Mouse (Mus musculus) embryonic facial prominence, embryonic 13.5 days (tissue): ENCODE results near the gene Hist1h3f. TPM values are rescaled to one million over a fixed set of nuclear protein-coding genes. Genes with fewer than 3 reads are reported as not detected.
"Not testable (repeated sequence)": the region's sequence is repeated elsewhere in the genome, so short reads cannot be mapped to it uniquely, and the experiment has no call there.

Experiments
- ATAC-seq: fragments of 200-750 bp; cut with Nextera tagmentation; 2 replicates; pipeline ENCODE4 v1.8.0; 2017; ENCODE audit warnings: low read depth; ENCODE audit not compliant: insufficient number of reproducible peaks, insufficient read depth, low FRiP score, low TSS enrichment
- H3K27ac ChIP-seq: fragments of 300-500 bp; sonication (generic); 2 replicates; pipeline ENCODE4 v1.5.1; 2015; ENCODE audit warnings: moderate library complexity, mild to moderate bottlenecking, inconsistent platforms
- H3K27me3 ChIP-seq: fragments of 300-500 bp; sonication (generic); 2 replicates; pipeline ENCODE4 v1.6.1; 2015; ENCODE audit warnings: mild to moderate bottlenecking, inconsistent platforms
- H3K36me3 ChIP-seq: fragments of 300-500 bp; sonication (generic); 2 replicates; pipeline ENCODE4 v1.6.1; 2015; ENCODE audit warnings: mild to moderate bottlenecking, inconsistent platforms
- H3K4me1 ChIP-seq: fragments of 300-500 bp; sonication (generic); 2 replicates; pipeline ENCODE4 v1.6.1; 2015; ENCODE audit warnings: inconsistent platforms
- H3K4me2 ChIP-seq: fragments of 300-500 bp; sonication (generic); 2 replicates; pipeline ENCODE4 v1.6.1; 2015; ENCODE audit warnings: moderate library complexity, mild to moderate bottlenecking, inconsistent platforms
- H3K4me3 ChIP-seq: fragments of 300-500 bp; sonication (generic); 2 replicates; pipeline ENCODE4 v1.5.1; 2015; ENCODE audit warnings: mild to moderate bottlenecking, inconsistent platforms
- H3K9ac ChIP-seq: fragments of 300-500 bp; sonication (generic); 2 replicates; pipeline ENCODE4 v1.6.1; 2015; ENCODE audit warnings: mild to moderate bottlenecking, inconsistent platforms
- H3K9me3 ChIP-seq: fragments of 300-500 bp; sonication (generic); 2 replicates; pipeline ENCODE4 v1.6.1; 2016; ENCODE audit warnings: inconsistent platforms
- WGBS: fragments of 180-500 bp; shearing (Covaris S2); methylation state at CpG from one replicate; pipeline ENCODE4 v1.1.7; 2015; ENCODE audit warnings: mixed read lengths; 5-methylcytosine and 5-hydroxymethylcytosine counted together
- polyA plus RNA-seq: library from polyadenylated mRNA; unstranded; fragments of >200 nt; fragmentation: Nextera tagmentation; extraction: Ambion mirVana; gene quantifications from 2 replicates; pipeline ENCODE4 v1.2.1, GENCODE M21; 2015

Hist1h3f gene
- polyA plus RNA-seq, 1 experiment from 2014 or later, result 1.2 TPM

GRCm38 (mm10) chr13:23532262-23533075, 11.4 kb upstream of the Hist1h3f start:
- H3K9me3 ChIP-seq, result no peaks in the 10 kb centered on the region
- H3K9ac ChIP-seq, result peak overlapping the region; percentile 84
- WGBS, result 19% methylated on average over 9 of the region's 9 CpGs
- peak overlapping the region; percentile 97 for H3K27ac ChIP-seq
- peak overlapping the region; percentile 66 for H3K4me2 ChIP-seq
- H3K36me3 ChIP-seq, result no peaks in the 10 kb centered on the region
- H3K4me1 ChIP-seq, result peaks cover 37% of the 10 kb centered on the region
- no peaks in the 10 kb centered on the region for H3K27me3 ChIP-seq
- ATAC-seq, result no peak
- peak overlapping the region; percentile 54 for H3K4me3 ChIP-seq

GRCm38 (mm10) chr13:23533560-23534367, 10.1 kb upstream of the Hist1h3f start, which contains the start of gene Hist1h2af:
Gene Hist1h2af (plus strand): TSS chr13:23533906.
- under 1% methylated on average over 28 of the region's 53 CpGs for WGBS
- H3K9ac ChIP-seq, result peak within 1 kb of the TSS; percentile 84
- peak; percentile 43 for ATAC-seq

GRCm38 (mm10) chr13:23534368-23535131, 9.3 kb upstream of the Hist1h3f start:
- WGBS, result under 1% methylated on average over 15 of the region's 15 CpGs
- H3K9ac ChIP-seq, result peak overlapping the region; percentile 75
- no peaks in the 10 kb centered on the region for H3K27me3 ChIP-seq
- peak overlapping the region; percentile 66 for H3K4me2 ChIP-seq
- peaks cover 32% of the 10 kb centered on the region for H3K4me1 ChIP-seq
- no peaks in the 10 kb centered on the region for H3K9me3 ChIP-seq
- peak overlapping the region; percentile 54 for H3K4me3 ChIP-seq
- no peaks in the 10 kb centered on the region for H3K36me3 ChIP-seq
- H3K27ac ChIP-seq, result peak overlapping the region; percentile 97
- ATAC-seq, result no peak

More at GRCm38 (mm10) chr13:23533560-23534367, 10.1 kb upstream of the Hist1h3f start, which contains the start of gene Hist1h2af:
- H3K9me3 ChIP-seq, H3K36me3 ChIP-seq, H3K27me3 ChIP-seq: not testable (repeated sequence)
- peak within 1 kb of the TSS; percentile 97 for H3K27ac ChIP-seq
- peaks cover 36% of the 10 kb centered on the region for H3K4me1 ChIP-seq
- H3K4me2 ChIP-seq, result peak within 1 kb of the TSS; percentile 66
- H3K4me3 ChIP-seq, result peak within 1 kb of the TSS; percentile 54

GRCm38 (mm10) chr13:23535137-23536075, 8.4 kb upstream of the Hist1h3f start, which contains the start of gene Hist1h3g:
Gene Hist1h3g (plus strand): TSS chr13:23535422.
- H3K36me3 ChIP-seq, H3K27me3 ChIP-seq, H3K9me3 ChIP-seq: not testable (repeated sequence)
- Histone ChIP-seq H3K9ac (peak within 1 kb of the TSS; percentile 75), H3K4me1 (peaks cover 32% of the 10 kb centered on the region), H3K4me3 (peak within 1 kb of the TSS; percentile 54), H3K4me2 (peak within 1 kb of the TSS; percentile 66), H3K27ac (peak within 1 kb of the TSS; percentile 97)
- peak; percentile 90 for ATAC-seq
- under 1% methylated on average over 34 of the region's 62 CpGs for WGBS

GRCm38 (mm10) chr13:23536076-23536822, 7.6 kb upstream of the Hist1h3f start:
- no peak for ATAC-seq
- peak overlapping the region; percentile 66 for H3K9ac ChIP-seq
- no peaks in the 10 kb centered on the region for H3K27me3 ChIP-seq
- no peaks in the 10 kb centered on the region for H3K9me3 ChIP-seq
- H3K4me3 ChIP-seq, result peak overlapping the region; percentile 54
- no peaks in the 10 kb centered on the region for H3K36me3 ChIP-seq
- peak overlapping the region; percentile 66 for H3K4me2 ChIP-seq
- peaks cover 32% of the 10 kb centered on the region for H3K4me1 ChIP-seq
- H3K27ac ChIP-seq, result peak overlapping the region; percentile 97
- WGBS, result 16% methylated on average over 7 of the region's 7 CpGs

GRCm38 (mm10) chr13:23537006-23537710, 6.7 kb upstream of the Hist1h3f start:
- Histone ChIP-seq H3K4me1 (peaks cover 30% of the 10 kb centered on the region), H3K9ac (peak overlapping the region; percentile 54; the same call in 1 of the 2 replicates), H3K4me2 (peak overlapping the region; percentile 66), H3K9me3 (no peaks in the 10 kb centered on the region), H3K27ac (peak overlapping the region; percentile 60), H3K27me3 (no peaks in the 10 kb centered on the region), H3K4me3 (peak overlapping the region; percentile 54), H3K36me3 (no peaks in the 10 kb centered on the region)
- 74% methylated on average over 3 of the region's 3 CpGs for WGBS
- ATAC-seq, result no peak

GRCm38 (mm10) chr13:23538249-23538648, 5.6 kb upstream of the Hist1h3f start:
- Histone ChIP-seq H3K36me3 (no peaks in the 10 kb centered on the region), H3K27me3 (no peaks in the 10 kb centered on the region), H3K9ac (0 out of 2 replicates have a peak overlapping the region, but pooled peaks have one; percentile 12), H3K4me3 (no peak overlapping the region), H3K4me1 (peaks cover 20% of the 10 kb centered on the region), H3K9me3 (no peaks in the 10 kb centered on the region), H3K27ac (0 out of 2 replicates have a peak overlapping the region, but pooled peaks have one; percentile 48), H3K4me2 (peak overlapping the region; percentile 24)
- WGBS, result 59% methylated on average over 5 of the region's 5 CpGs
- ATAC-seq, result no peak

- not testable (repeated sequence) for H3K9me3 ChIP-seq, H3K4me2 ChIP-seq, ATAC-seq, H3K9ac ChIP-seq, H3K36me3 ChIP-seq, H3K4me3 ChIP-seq, H3K27me3 ChIP-seq, H3K27ac ChIP-seq
- 68% methylated on average over 1 of the region's 1 CpGs for WGBS
- peaks cover 14% of the 10 kb centered on the region for H3K4me1 ChIP-seq
These were observed 4.0 kb upstream of the Hist1h3f start for GRCm38 (mm10) chr13:23539821-23540220.

GRCm38 (mm10) chr13:23541497-23541896, 2.4 kb upstream of the Hist1h3f start:
- no peak overlapping the region for H3K27ac ChIP-seq
- peak overlapping the region; percentile 68; the same call in 1 of the 2 replicates for H3K4me2 ChIP-seq
- H3K36me3 ChIP-seq, result no peaks in the 10 kb centered on the region
- H3K9me3 ChIP-seq, result no peaks in the 10 kb centered on the region
- H3K27me3 ChIP-seq, result no peaks in the 10 kb centered on the region
- H3K4me3 ChIP-seq, result no peak overlapping the region
- H3K9ac ChIP-seq, result no peak overlapping the region
- H3K4me1 ChIP-seq, result peaks cover 10% of the 10 kb centered on the region
- no peak for ATAC-seq
- 71% methylated on average over 3 of the region's 3 CpGs for WGBS
